Mouse (Mus musculus) liver, adult 2 months (tissue): ENCODE measurements around the gene Mrpl45.

Experiments
- CTCF ChIP-seq: fragments of 200-500 bp; IDR thresholded peaks from 2 replicates; pipeline ENCODE4 v1.5.1; 2011; ENCODE audit warnings: low read depth, low read length, control low read depth
- POLR2A ChIP-seq: fragments of 200-500 bp; IDR thresholded peaks from 2 replicates; pipeline ENCODE4 v1.6.1; 2011; ENCODE audit warnings: low read length, control low read depth; ENCODE audit not compliant: insufficient read depth; ENCODE audit errors: extremely low read depth

DNA sequence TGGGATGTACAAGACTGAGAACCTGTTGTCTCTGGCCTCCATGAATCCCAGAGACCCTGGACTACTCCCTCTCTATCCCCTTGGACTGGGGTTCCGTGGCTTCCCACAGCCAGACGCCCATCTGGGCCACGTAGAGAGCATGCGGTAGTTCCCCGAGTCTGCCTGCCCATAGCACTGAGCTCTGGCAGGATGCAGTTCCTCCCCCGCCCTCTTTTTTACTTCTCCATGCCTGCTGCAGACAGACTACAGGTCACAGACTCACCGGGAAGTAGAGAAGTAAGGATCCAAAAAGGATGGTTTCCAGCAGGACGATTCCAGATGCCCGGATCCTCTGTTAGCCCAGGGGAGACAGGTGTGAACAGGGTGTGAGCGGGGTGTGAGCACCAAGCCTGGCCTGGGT is 29.9 kb downstream of the Mrpl45 start:
- TF ChIP-seq CTCF = no peak
- TF ChIP-seq POLR2A = no peak
